Mouse (Mus musculus) midbrain, embryonic 10.5 days (tissue): ENCODE data around the gene Pde1b. TPM values are rescaled to one million over a fixed set of nuclear protein-coding genes. Genes with fewer than 3 reads are reported as not detected.

Experiments
- DNase-seq: peaks from one replicate; pipeline ENCODE4 v3.0.0-alpha.2; 2017; ENCODE audit warnings: low spot score
- H3K27ac ChIP-seq: fragments of 300-500 bp; sonication (generic); replicated peaks from 2 replicates; pipeline ENCODE4 v1.5.1; 2016; ENCODE audit warnings: mild to moderate bottlenecking
- H3K27me3 ChIP-seq: fragments of 300-500 bp; sonication (generic); 2 replicates; pipeline ENCODE4 v1.6.1; 2016; ENCODE audit warnings: low read depth, mild to moderate bottlenecking; ENCODE audit not compliant: poor library complexity, severe bottlenecking
- H3K36me3 ChIP-seq: fragments of 300-500 bp; sonication (generic); 2 replicates; pipeline ENCODE4 v1.6.1; 2016; ENCODE audit warnings: mild to moderate bottlenecking, moderate library complexity
- H3K4me1 ChIP-seq: fragments of 300-500 bp; sonication (generic); 2 replicates; pipeline ENCODE4 v1.6.1; 2016
- H3K4me3 ChIP-seq: fragments of 300-500 bp; sonication (generic); 2 replicates; pipeline ENCODE4 v1.5.1; 2016; ENCODE audit warnings: mild to moderate bottlenecking, moderate library complexity
- H3K9me3 ChIP-seq: fragments of 300-500 bp; sonication (generic); replicated peaks from 2 replicates; pipeline ENCODE4 v1.6.1; 2016; ENCODE audit warnings: mild to moderate bottlenecking
- WGBS: fragments of 180-500 bp; shearing (Covaris S2); methylation state at CpG from one replicate; pipeline ENCODE4 v1.1.7; 2016; 5-methylcytosine and 5-hydroxymethylcytosine counted together
- polyA plus RNA-seq: library from polyadenylated mRNA; unstranded; fragments of >200 nt; fragmentation: Nextera tagmentation; extraction: Ambion mirVana; gene quantifications from 2 replicates; pipeline ENCODE4 v1.2.1, GENCODE M21; 2016

Pde1b gene
- polyA plus RNA-seq, 1 experiment from 2014 or later, result 26.4 TPM

DNA sequence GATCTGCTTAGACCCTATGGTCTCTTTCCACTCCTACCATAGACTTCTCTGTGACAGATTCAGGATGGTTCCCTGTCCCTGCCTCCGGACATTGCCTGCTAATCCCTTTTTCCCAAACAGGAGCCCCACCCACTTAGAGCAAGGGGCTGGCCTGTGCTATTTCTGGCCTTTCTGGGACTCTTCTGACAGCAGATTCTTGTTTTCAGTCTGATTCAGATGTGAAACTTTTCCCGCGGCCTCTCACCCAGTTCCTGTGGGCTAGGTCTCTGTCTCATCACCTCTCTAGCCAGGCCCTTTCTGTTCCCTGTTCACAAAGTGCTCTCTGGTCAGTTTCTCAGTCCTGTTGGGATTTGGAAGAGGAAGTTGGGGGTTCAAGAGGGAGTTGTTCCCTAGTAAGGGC lies 12.1 kb downstream of the Pde1b start:
- no peaks in the 10 kb centered on the region for H3K9me3 ChIP-seq
- no peaks in the 10 kb centered on the region for H3K27me3 ChIP-seq
- peak overlapping the region; percentile 93 for H3K27ac ChIP-seq
- WGBS, result 25% methylated on average over 3 of the region's 3 CpGs
- no peaks in the 10 kb centered on the region for H3K36me3 ChIP-seq
- peaks cover 78% of the 10 kb centered on the region for H3K4me1 ChIP-seq
- no peak for DNase-seq
- peak overlapping the region; percentile 51 for H3K4me3 ChIP-seq

- no peaks in the 10 kb centered on the region for H3K27me3 ChIP-seq
- 6% methylated on average over 5 of the region's 5 CpGs for WGBS
- peak overlapping the region; percentile 35 for H3K4me3 ChIP-seq
- DNase-seq, result peak; percentile 77
- no peaks in the 10 kb centered on the region for H3K9me3 ChIP-seq
- peak overlapping the region; percentile 93 for H3K27ac ChIP-seq
- H3K4me1 ChIP-seq, result peaks cover 90% of the 10 kb centered on the region
- H3K36me3 ChIP-seq, result peaks cover 21% of the 10 kb centered on the region
Measured at GRCm38 (mm10) chr15:103518600-103519385, 16.0 kb downstream of the Pde1b start.

DNA sequence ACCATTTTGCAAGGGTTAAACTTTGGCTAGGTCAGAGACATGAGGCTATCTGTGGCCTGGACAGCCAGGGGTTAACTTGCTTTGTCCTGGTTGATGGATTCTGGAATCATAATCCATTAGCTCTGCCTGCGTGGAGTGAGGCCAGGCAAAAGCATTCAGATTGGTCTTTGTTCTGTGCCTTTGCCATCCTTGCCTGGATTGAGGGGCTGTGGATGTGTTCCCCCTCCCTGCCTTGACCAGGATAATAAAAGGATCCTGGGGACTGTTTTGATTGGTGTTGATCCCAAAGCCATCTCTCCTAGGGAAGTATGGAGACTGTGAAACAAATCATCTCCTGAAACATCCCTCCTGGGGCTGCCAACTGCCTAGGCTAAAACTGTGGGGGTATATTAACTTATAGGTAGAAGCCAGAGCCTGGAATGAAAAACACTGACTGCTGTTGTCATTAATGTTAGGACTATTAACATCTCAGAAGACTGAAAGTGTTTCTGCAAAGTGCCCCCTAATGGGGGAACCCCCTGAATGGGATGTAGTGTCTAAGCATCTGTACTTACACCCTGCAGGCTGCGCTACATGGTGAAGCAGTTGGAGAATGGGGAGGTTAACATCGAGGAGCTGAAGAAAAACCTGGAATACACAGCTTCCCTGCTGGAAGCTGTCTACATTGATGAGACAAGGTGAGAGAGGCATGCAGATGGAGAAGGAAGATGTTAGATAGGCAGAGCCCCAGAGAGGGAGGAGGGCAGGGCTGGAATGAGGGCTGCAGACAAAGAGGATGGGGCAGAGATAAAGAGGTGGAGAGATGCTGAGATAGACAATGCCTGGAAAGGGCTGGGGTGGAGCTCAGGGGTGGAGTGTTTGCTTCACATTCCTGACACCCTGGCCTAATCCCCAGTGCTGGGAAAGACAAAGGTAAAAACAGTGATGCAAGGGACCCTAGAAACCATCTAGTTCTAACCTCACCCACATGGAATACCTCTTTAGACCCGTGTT lies 16.8 kb downstream of the Pde1b start:
- H3K27ac ChIP-seq, result peak overlapping the region; percentile 93
- H3K36me3 ChIP-seq, result peaks cover 30% of the 10 kb centered on the region
- 12% methylated on average over 4 of the region's 4 CpGs for WGBS
- H3K4me1 ChIP-seq, result peaks cover 90% of the 10 kb centered on the region
- H3K4me3 ChIP-seq, result peak overlapping the region; percentile 35
- H3K27me3 ChIP-seq, result no peaks in the 10 kb centered on the region
- peak; percentile 76 for DNase-seq
- H3K9me3 ChIP-seq, result no peaks in the 10 kb centered on the region

DNA sequence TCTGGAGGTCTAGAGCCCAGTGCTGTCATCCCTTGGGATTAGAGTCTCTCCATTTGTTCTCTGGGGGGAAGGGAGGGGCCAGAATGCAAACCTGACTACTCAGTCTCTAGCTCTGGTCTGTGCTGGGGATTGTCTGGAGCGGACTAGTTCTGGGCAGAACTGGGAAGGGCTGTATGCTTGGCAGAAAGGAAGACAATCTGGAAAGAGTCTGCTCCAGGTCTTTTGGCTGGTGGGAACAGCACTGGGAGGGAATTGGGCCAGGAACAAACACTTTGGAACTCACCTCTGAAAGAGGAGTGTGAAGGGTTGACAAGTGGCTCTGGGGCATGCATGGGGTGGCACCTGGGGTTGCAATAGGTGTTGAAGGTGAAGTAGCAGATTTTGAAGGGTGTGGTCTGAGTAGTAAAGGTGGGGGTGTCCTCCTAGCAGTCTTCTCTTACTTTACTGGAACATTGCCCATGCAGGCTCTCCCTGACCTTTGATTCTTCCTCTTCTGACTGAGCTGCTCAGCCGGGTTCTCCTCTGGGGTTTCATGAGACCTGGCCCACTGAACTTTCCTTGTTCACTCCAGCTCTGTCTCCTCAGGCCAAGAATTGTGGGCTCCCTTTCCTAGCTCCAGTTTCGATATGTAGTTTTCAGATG lies 19.7 kb downstream of the Pde1b start:
- Histone ChIP-seq H3K27me3 (no peaks in the 10 kb centered on the region), H3K4me1 (peaks cover 62% of the 10 kb centered on the region), H3K9me3 (no peaks in the 10 kb centered on the region), H3K36me3 (peaks cover 58% of the 10 kb centered on the region), H3K27ac (peak overlapping the region; percentile 93), H3K4me3 (no peak overlapping the region)
- WGBS, result 74% methylated on average over 3 of the region's 3 CpGs
- no peak for DNase-seq

DNA sequence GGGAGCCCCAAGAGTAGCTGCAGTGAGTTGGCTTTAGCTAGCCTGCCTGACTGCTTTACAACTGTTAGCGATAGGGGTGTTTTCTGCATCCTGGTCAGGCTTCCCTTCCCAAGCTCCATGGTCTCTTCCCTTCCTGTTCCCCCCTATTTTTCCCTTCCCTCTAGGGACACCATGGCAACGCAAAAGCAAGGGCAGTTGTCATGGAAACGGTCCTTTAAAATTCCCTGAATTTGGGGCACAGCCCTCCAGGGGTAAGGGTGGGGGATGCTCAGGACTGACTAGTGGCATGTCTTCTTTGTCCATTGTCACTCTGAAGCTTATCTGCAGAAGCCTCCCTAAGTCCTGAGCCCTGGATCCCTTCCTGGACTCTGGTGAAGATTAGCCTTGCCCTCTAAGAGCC lies 20.3 kb downstream of the Pde1b start:
- WGBS, result 39% methylated on average over 3 of the region's 3 CpGs
- no peaks in the 10 kb centered on the region for H3K9me3 ChIP-seq
- peak overlapping the region; percentile 93 for H3K27ac ChIP-seq
- peaks cover 63% of the 10 kb centered on the region for H3K36me3 ChIP-seq
- H3K27me3 ChIP-seq, result no peaks in the 10 kb centered on the region
- H3K4me1 ChIP-seq, result peaks cover 56% of the 10 kb centered on the region
- peak; percentile 44 for DNase-seq
- H3K4me3 ChIP-seq, result no peak overlapping the region

GRCm38 (mm10) chr15:103530372-103530771 lies 27.5 kb downstream of the Pde1b start:
- Histone ChIP-seq H3K27ac (peak overlapping the region; percentile 61), H3K4me3 (no peak overlapping the region), H3K36me3 (peaks cover 47% of the 10 kb centered on the region), H3K27me3 (peaks cover 5% of the 10 kb centered on the region; the same call in 1 of the 2 replicates), H3K9me3 (no peaks in the 10 kb centered on the region), H3K4me1 (peaks cover 33% of the 10 kb centered on the region)
- peak; percentile 74 for DNase-seq
- 10% methylated on average over 5 of the region's 5 CpGs for WGBS

DNA sequence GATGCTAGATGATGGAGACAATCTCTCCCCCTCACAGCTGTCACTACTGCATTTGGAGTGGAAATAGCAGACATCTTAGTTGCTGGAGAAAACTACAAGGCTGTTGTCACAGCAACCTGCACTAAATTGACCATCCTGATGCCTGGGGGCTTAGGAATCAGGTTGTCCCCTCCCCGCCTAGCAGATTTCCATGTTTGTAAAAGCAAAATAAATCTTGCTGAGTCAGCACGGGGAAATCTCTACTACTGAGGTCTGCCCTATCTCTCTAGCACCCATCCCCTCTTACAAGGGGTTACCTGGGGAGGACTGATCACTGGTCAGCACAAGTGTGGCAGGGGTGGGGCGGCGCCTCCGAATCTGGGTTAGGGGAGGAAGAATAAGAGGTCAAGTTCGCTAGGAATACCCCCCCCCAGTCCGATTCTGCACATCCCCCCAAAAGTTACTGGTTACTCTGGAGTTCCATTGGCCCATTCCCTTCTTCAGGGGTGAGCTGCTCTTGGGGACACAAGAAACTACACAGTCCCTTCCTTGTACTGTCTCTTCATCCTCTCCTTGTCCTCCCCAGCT lies 31.3 kb downstream of the Pde1b start:
- H3K9me3 ChIP-seq, result no peaks in the 10 kb centered on the region
- no peak overlapping the region for H3K27ac ChIP-seq
- H3K36me3 ChIP-seq, result peaks cover 10% of the 10 kb centered on the region
- DNase-seq, result no peak
- peaks cover 66% of the 10 kb centered on the region for H3K4me1 ChIP-seq
- no peak overlapping the region for H3K4me3 ChIP-seq
- 84% methylated on average over 7 of the region's 7 CpGs for WGBS
- peaks cover 40% of the 10 kb centered on the region for H3K27me3 ChIP-seq

GRCm38 (mm10) chr15:103535030-103535429 lies 32.2 kb downstream of the Pde1b start:
- DNase-seq, result no peak
- peaks cover 60% of the 10 kb centered on the region for H3K4me1 ChIP-seq
- H3K27me3 ChIP-seq, result peaks cover 49% of the 10 kb centered on the region
- H3K9me3 ChIP-seq, result no peaks in the 10 kb centered on the region
- no peak overlapping the region for H3K4me3 ChIP-seq
- 0 out of 2 replicates have a peak, but pooled peaks cover 3% of the 10 kb centered on the region for H3K36me3 ChIP-seq
- H3K27ac ChIP-seq, result no peak overlapping the region
- WGBS, result 81% methylated on average over 2 of the region's 2 CpGs

GRCm38 (mm10) chr15:103535786-103536185 lies 33.0 kb downstream of the Pde1b start:
- Histone ChIP-seq H3K9me3 (no peaks in the 10 kb centered on the region), H3K27me3 (peaks cover 57% of the 10 kb centered on the region), H3K4me1 (peaks cover 54% of the 10 kb centered on the region), H3K4me3 (no peak overlapping the region), H3K36me3 (0 out of 2 replicates have a peak, but pooled peaks cover 3% of the 10 kb centered on the region), H3K27ac (no peak overlapping the region)
- WGBS, result 71% methylated on average over 1 of the region's 1 CpGs
- DNase-seq, result no peak

GRCm38 (mm10) chr15:103536456-103536855 lies 33.6 kb downstream of the Pde1b start:
- Histone ChIP-seq H3K36me3 (0 out of 2 replicates have a peak, but pooled peaks cover 3% of the 10 kb centered on the region), H3K27me3 (peaks cover 58% of the 10 kb centered on the region), H3K4me3 (peak overlapping the region; percentile 81), H3K9me3 (no peaks in the 10 kb centered on the region), H3K27ac (peak overlapping the region; percentile 85), H3K4me1 (peaks cover 48% of the 10 kb centered on the region)
- 29% methylated on average over 2 of the region's 2 CpGs for WGBS
- DNase-seq, result no peak

- peaks cover 58% of the 10 kb centered on the region for H3K27me3 ChIP-seq
- peak overlapping the region; percentile 85 for H3K27ac ChIP-seq
Measured at GRCm38 (mm10) chr15:103537011-103537821, 34.4 kb downstream of the Pde1b start.

More at GRCm38 (mm10) chr15:103537011-103537821, 34.4 kb downstream of the Pde1b start:
- H3K36me3 ChIP-seq, result 0 out of 2 replicates have a peak, but pooled peaks cover 3% of the 10 kb centered on the region
- under 1% methylated on average over 37 of the region's 37 CpGs for WGBS
- peak overlapping the region; percentile 81 for H3K4me3 ChIP-seq
- peak; percentile 44 for DNase-seq
- H3K9me3 ChIP-seq, result no peaks in the 10 kb centered on the region
- H3K4me1 ChIP-seq, result peaks cover 48% of the 10 kb centered on the region
